Mouse (Mus musculus): ENCODE measurements at regions not wholly inside any gene's neighbourhood (a gene's known extent, or its start where the extent isn't known, plus 50 kb on each side); places are given as distances from the start of the nearest gene placed in this dataset.

DNA sequence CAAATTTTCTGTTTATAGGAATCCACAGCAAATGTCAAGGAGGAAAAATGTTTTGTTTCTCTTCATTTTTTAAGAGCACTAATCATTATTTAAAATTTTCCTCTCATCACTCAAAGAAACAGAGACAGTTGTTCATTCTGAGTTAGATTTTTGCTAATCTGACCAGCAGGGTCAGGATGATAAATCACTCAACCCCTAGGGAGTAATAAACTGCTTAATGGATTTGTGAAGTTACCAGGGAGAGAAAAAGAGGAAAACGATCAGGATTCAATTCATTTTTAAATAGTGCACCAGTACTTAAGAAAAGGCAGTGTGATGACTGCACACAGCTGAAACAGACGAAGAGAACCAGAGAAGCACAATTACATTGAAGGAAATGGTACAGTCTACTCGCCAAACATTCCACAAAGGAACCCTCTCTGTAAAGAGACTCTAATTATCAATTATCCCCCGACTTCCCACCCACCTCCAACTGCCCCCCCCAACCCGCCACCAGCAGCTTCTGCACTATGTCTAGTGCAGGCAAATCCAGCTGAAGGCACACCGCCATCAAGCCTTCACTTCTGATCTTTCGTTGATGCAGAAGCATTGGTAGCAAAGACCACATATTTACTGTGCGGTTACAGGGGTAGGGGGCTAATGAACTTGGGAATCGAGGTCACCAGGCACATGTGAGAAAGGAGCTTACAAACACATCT is 481.9 kb downstream of the Psat1 start:
- Histone ChIP-seq H3K4me1 (ENCODE audit: control insufficient read depth, insufficient read depth, low read length) (no peaks in the 10 kb centered on the region), H3K4me3 (no peak overlapping the region), H3K27me3 (ENCODE audit: control insufficient read depth, insufficient read depth, low read length) (no peaks in the 10 kb centered on the region), H3K36me3 (ENCODE audit: control insufficient read depth, insufficient read depth, low read length) (no peaks in the 10 kb centered on the region), H3K9ac (ENCODE audit: low read depth, low read length) (no peak overlapping the region), H3K79me2 (replicated peaks; ENCODE audit: control insufficient read depth, insufficient read depth, low read length) (no peaks in the 10 kb centered on the region), H3K27ac (no peak overlapping the region)
- WGBS = 65% methylated on average over 9 of the region's 9 CpGs
- TF ChIP-seq CTCF (IDR thresholded peaks at IDR 0.05) (no peak), EP300 (IDR thresholded peaks at IDR 0.05; ENCODE audit: insufficient read depth, low read depth, low read length) (no peak), POLR2A (IDR thresholded peaks at IDR 0.05; ENCODE audit: insufficient read depth, low read depth, low read length) (no peak)
- intact Hi-C loops (cut with DNase I) = no loop called here
- no peak for DNase-seq

GRCm38 (mm10) chr19:15457793-15458192 is 489.3 kb downstream of the Psat1 start:
- intact Hi-C loops (cut with DNase I) = no loop called here
- Histone ChIP-seq H3K36me3 (ENCODE audit: control insufficient read depth, insufficient read depth, low read length) (no peaks in the 10 kb centered on the region), H3K27ac (no peak overlapping the region), H3K79me2 (replicated peaks; ENCODE audit: control insufficient read depth, insufficient read depth, low read length) (no peaks in the 10 kb centered on the region), H3K9ac (ENCODE audit: low read depth, low read length) (no peak overlapping the region), H3K27me3 (ENCODE audit: control insufficient read depth, insufficient read depth, low read length) (no peaks in the 10 kb centered on the region), H3K4me1 (ENCODE audit: control insufficient read depth, insufficient read depth, low read length) (no peaks in the 10 kb centered on the region), H3K4me3 (no peak overlapping the region)
- TF ChIP-seq POLR2A (IDR thresholded peaks at IDR 0.05; ENCODE audit: insufficient read depth, low read depth, low read length) = no peak
- no peak for DNase-seq
- 37% methylated on average over 4 of the region's 4 CpGs for WGBS

DNA sequence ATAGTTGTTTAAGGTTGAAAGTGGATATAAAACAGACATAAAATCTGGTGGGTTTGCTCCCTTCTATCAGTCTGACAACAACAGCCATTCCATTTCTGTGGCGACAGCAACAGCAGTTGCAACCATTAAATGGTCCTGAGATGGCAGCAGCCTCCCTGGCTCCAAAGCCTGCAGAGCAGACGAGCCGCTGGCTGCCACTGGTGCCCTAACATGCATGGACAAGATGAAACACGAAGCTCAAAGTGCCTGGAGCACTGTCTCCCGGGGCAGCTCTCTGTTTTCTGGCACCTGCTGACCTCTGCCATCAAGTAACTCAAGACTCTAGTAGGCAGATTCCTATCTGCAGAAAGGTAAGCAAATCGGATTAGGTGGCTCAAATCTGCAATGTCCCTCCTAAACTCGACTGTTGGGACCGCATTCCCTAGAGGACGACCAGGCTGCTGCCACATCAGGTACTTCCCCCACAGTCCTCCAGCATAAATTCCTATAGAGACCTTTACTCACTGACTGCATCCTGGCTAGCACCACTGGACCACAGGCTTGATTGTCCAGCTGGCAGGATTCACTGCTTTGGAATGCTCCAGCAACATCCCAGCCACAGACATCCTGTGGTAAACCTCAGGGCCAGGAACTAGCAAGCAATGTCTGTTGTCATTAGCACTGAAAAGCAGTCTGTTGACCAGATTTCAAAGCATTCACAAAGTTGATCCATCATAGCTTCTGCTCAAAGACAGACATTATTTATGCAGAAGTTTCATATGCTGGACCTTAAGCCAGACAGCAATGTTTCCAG is 490.0 kb downstream of the Psat1 start:
- Histone ChIP-seq H3K4me3 (no peak overlapping the region), H3K27ac (no peak overlapping the region), H3K36me3 (ENCODE audit: control insufficient read depth, insufficient read depth, low read length) (no peaks in the 10 kb centered on the region), H3K79me2 (replicated peaks; ENCODE audit: control insufficient read depth, insufficient read depth, low read length) (no peaks in the 10 kb centered on the region), H3K4me1 (ENCODE audit: control insufficient read depth, insufficient read depth, low read length) (no peaks in the 10 kb centered on the region), H3K27me3 (ENCODE audit: control insufficient read depth, insufficient read depth, low read length) (no peaks in the 10 kb centered on the region), H3K9ac (ENCODE audit: low read depth, low read length) (no peak overlapping the region)
- TF ChIP-seq POLR2A (IDR thresholded peaks at IDR 0.05; ENCODE audit: insufficient read depth, low read depth, low read length) (no peak), CTCF (IDR thresholded peaks at IDR 0.05) (no peak), EP300 (IDR thresholded peaks at IDR 0.05; ENCODE audit: insufficient read depth, low read depth, low read length) (no peak)
- intact Hi-C loops (cut with DNase I) = loop anchor here (1.0 kb wide), 1 partner anchor 20 kb away; no protein-coding TSS in a partner anchor
- no peak for DNase-seq
- 64% methylated on average over 9 of the region's 9 CpGs for WGBS

- H3K36me3 ChIP-seq (ENCODE audit: control insufficient read depth, insufficient read depth, low read length) = no peaks in the 10 kb centered on the region
- H3K79me2 ChIP-seq (replicated peaks; ENCODE audit: control insufficient read depth, insufficient read depth, low read length) = no peaks in the 10 kb centered on the region
- WGBS = 46% methylated on average over 5 of the region's 5 CpGs
- H3K27me3 ChIP-seq (ENCODE audit: control insufficient read depth, insufficient read depth, low read length) = no peaks in the 10 kb centered on the region
- DNase-seq = no peak
- H3K4me3 ChIP-seq = no peak overlapping the region
- intact Hi-C loops (cut with DNase I) = no loop called here
- TF ChIP-seq EP300 (IDR thresholded peaks at IDR 0.05; ENCODE audit: insufficient read depth, low read depth, low read length) (no peak), POLR2A (IDR thresholded peaks at IDR 0.05; ENCODE audit: insufficient read depth, low read depth, low read length) (no peak), CTCF (IDR thresholded peaks at IDR 0.05) (no peak)
- H3K27ac ChIP-seq = no peak overlapping the region
- H3K4me1 ChIP-seq (ENCODE audit: control insufficient read depth, insufficient read depth, low read length) = no peaks in the 10 kb centered on the region
- H3K9ac ChIP-seq (ENCODE audit: low read depth, low read length) = no peak overlapping the region
These were observed 498.1 kb downstream of the Psat1 start for GRCm38 (mm10) chr19:15448989-15449388.

DNA sequence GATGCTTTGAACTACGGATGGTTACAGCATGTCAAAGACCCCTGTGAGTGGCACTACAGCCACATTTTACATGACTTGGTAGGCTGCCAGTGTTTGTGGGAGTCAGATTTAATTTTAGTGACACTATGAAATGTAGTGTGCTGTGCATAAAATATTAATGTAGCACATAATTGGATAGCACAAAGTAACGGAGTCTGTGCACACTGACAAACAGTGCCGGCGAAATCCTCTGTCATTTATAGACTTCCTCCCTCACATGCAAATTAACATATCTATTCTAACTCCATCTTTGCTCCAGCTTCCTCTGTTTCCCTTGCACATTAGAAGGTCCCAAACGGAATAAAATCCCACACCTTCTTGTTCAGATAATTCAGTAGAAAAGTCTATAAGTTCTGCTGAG is 515.3 kb downstream of the Psat1 start:
- TF ChIP-seq EP300 (IDR thresholded peaks at IDR 0.05; ENCODE audit: insufficient read depth, low read depth, low read length) (no peak), POLR2A (IDR thresholded peaks at IDR 0.05; ENCODE audit: insufficient read depth, low read depth, low read length) (no peak), CTCF (IDR thresholded peaks at IDR 0.05) (no peak)
- no peak overlapping the region for H3K9ac ChIP-seq (ENCODE audit: low read depth, low read length)
- H3K27ac ChIP-seq = no peak overlapping the region
- no peaks in the 10 kb centered on the region for H3K79me2 ChIP-seq (replicated peaks; ENCODE audit: control insufficient read depth, insufficient read depth, low read length)
- 79% methylated on average over 5 of the region's 5 CpGs for WGBS
- no peaks in the 10 kb centered on the region for H3K27me3 ChIP-seq (ENCODE audit: control insufficient read depth, insufficient read depth, low read length)
- DNase-seq = no peak
- no peaks in the 10 kb centered on the region for H3K36me3 ChIP-seq (ENCODE audit: control insufficient read depth, insufficient read depth, low read length)
- H3K4me1 ChIP-seq (ENCODE audit: control insufficient read depth, insufficient read depth, low read length) = no peaks in the 10 kb centered on the region
- intact Hi-C loops (cut with DNase I) = no loop called here
- no peak overlapping the region for H3K4me3 ChIP-seq

DNA sequence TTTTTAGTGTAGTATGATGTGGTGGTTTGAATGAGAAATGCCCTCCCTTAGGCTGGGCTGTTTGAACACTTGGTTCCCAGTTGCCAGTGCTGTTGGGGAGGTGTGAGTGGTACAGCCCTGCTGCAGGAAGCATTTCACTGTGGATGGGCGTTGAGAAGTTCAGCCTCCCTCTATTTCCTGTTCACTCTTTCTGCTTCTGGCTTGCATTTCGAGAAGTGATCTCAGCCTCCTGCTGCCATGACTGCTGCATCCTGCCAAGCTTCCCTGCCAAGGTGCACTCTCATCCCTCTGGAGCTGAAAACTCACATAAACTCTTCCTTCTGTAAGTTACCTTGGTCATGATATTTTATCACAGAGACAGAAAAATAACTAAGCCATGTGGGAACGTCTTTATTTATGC is 525.8 kb downstream of the Psat1 start:
- no peak for DNase-seq
- 31% methylated on average over 3 of the region's 3 CpGs for WGBS
- Histone ChIP-seq H3K4me1 (ENCODE audit: control insufficient read depth, insufficient read depth, low read length) (no peaks in the 10 kb centered on the region), H3K36me3 (ENCODE audit: control insufficient read depth, insufficient read depth, low read length) (no peaks in the 10 kb centered on the region), H3K9ac (ENCODE audit: low read depth, low read length) (no peak overlapping the region), H3K27me3 (ENCODE audit: control insufficient read depth, insufficient read depth, low read length) (no peaks in the 10 kb centered on the region), H3K27ac (no peak overlapping the region), H3K4me3 (no peak overlapping the region), H3K79me2 (replicated peaks; ENCODE audit: control insufficient read depth, insufficient read depth, low read length) (no peaks in the 10 kb centered on the region)
- TF ChIP-seq CTCF (IDR thresholded peaks at IDR 0.05) (no peak), POLR2A (IDR thresholded peaks at IDR 0.05; ENCODE audit: insufficient read depth, low read depth, low read length) (no peak), EP300 (IDR thresholded peaks at IDR 0.05; ENCODE audit: insufficient read depth, low read depth, low read length) (no peak)
- intact Hi-C loops (cut with DNase I) = no loop called here
